Mouse (Mus musculus): ENCODE results near the gene Eef1b2.

DNA sequence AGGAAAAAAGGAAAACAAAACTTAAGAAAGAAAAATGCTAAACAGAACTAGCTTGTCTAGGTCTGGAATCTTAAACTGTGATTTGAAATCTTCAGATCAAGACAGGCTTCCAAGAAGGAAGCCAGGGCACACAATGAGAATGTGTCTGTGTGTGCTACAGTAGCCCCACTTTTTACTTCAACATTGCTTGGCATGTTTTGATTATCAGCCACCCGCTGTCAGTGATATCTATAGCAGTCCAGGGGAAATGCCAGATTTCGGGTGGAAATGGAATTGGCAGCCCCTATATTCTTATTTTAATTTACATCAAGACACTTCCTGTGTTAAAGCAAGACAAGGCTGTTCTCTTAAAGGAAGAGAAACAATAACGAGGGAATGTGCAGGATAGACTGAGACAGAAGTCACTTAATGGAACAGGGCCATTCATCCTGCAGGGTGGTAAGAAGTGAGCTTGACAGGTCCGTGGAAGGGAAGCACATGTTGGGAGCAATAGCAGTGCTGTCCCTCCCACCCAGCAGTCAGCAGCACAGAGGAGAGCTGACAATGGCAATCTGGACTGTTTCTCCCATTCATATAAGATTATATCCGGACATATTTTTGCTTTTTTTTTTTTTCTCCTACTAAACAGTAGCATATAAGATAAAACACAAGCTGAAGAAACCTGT, 19.4 kb downstream of the Eef1b2 start:
- TF ChIP-seq CTCF (IDR thresholded peaks at IDR 0.05; ENCODE audit: low read depth), result no peak
- no peak for TF ChIP-seq EP300 (IDR thresholded peaks at IDR 0.05; ENCODE audit: low read depth)
